Mouse (Mus musculus): ENCODE measurements around the gene Tmem8b.

The Tmem8b gene

DNA sequence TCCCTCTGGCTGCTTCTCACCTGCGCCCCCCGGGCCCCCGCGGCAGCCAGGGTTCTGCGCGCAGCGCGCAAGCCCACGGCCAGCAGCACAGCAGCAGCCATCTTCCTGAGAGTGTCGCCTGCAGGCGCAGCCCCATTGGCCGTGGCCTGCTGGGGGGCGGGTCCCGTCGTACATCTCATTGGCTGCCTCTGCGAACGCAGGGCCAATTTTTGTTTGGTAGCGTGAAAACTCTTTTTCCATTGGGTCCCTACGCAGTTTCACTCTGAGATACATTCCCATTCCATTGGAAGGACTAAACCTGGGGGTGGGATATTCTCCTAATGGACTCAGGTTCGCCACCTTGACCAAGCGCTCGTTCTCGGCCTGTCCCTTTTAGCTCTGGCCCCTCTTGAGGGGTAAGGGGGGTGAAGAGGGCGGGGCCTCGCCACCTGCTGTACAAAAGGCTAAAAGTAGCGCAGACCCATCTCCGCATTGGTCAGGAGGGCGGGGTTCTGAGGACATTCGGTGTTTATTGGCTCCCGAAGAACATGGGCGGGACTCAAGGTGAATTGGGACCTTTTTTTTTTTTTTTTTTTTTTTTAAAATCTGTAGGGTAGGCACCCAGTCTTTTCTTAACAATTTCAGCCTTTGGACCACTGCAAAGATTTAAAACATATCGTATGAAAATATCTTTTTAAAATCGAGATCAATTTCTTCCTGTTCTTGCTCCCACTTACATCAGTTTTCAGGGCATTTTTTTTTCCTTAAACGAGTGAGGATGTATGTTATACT, 12.2 kb upstream of the Tmem8b start, which contains the start of gene Hint2:
Gene Hint2 (minus strand): TSS at position 128 of the 771 bp plus-strand sequence.
- DNase-seq (ENCODE audit: low spot score in 2 of 2): peak; percentile 90 to 93

GRCm38 (mm10) chr4:43657146-43657545, 11.6 kb upstream of the Tmem8b start:
- no peak for DNase-seq (ENCODE audit: low spot score in 2 of 2)

DNA sequence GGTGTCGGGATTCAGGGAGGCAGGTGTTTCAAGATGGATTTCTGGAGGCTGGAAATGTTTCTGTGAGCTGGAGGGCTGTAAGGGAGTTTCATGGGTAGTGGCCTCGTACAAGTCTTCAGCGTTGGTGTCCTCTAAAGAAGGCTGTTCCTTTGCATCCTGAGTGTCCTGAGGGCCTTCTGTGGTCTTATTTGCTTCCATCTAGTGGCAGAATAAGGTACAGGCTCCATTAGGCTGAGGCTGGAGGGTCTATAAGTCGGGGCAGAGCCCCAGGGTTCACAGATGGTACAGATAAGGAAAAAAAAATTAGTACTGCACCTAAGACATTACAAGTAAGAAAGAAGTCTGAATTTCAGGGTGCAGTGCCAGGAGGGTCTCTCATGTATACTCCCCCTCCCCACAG, 2.4 kb upstream of the Tmem8b start:
- no peak for DNase-seq (ENCODE audit: low spot score in 2 of 2)

GRCm38 (mm10) chr4:43669428-43669794, 640 bp downstream of the Tmem8b start:
- no peak for DNase-seq (ENCODE audit: low spot score in 2 of 2)

- peak; percentile 28 to 82 for DNase-seq (ENCODE audit: low spot score in 2 of 2)
These were observed 3.3 kb downstream of the Tmem8b start for GRCm38 (mm10) chr4:43672070-43672469.

GRCm38 (mm10) chr4:43673703-43674102, 4.9 kb downstream of the Tmem8b start:
- DNase-seq (ENCODE audit: low spot score in 2 of 2): no peak

DNA sequence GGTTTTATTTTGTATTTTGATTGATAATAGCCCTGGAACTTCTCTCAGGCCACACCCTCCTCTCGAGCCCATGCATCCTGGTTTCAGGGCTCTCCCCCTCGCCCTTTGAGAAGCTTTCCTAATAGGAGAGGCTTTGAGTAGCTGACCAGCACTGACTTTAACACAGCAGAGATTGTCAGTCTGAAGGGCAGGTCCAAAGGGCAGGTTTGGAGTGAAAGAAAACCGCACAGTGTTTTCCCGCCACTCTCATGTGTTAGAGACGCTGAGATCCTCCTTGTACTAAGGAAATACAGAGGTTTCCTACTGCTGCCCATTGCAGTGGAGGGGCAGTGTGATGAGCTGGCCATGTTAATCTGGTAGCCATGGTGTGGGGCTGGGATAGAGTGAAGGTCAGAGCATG, 6.2 kb downstream of the Tmem8b start:
- no peak for DNase-seq (ENCODE audit: low spot score in 2 of 2)

DNA sequence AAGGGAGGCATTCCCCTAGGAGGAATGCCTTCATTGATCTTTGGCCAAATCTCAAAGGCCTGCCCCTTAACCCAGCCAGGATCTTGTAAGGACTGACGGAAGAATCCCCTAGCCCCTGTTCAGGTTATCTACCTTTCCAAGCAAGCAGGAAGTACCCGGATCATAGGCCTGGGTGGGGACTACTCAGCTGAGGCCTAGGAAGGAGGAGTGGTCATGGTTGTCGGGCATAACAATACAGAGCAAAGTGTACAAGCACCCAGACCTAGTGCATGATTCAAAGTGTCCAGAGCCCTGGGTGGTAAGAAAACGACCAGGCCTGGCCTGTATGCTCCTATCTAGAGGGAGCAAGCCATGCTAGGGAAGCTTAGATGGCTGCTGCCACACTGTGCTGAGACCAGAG, 6.8 kb downstream of the Tmem8b start:
- no peak for DNase-seq (ENCODE audit: low spot score in 2 of 2)

GRCm38 (mm10) chr4:43678541-43678940, 9.8 kb downstream of the Tmem8b start:
- DNase-seq (ENCODE audit: low spot score in 2 of 2): no peak

DNA sequence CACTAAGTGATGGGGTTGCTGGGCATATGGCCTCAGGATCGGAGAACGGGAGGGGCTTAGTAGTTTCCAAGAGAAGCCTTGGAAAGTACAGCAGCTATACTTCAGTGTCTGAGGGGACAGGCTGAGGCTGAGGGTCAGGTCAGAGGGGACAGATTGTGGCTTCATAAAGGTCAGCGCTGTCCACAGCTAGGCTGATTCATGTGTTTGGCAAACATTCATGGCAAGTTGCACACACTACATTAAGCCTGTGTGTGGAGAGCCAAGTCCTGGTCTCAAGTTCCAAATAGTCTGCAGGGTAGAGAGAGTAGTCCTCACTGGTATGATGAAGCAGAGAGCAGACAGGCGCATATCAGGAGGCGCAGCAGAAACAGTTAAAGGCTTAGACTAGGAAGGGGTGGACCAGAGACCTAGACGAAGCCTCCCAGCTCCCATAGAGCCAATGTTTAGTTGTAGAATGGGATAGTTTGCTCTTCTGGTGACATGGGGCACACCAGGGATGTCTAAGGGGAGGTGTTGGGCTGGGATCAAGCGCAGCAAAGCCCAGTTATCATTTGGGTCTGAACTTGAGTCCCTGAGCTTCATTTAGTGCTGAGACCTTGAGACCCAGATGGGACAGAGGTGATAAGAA, 10.8 kb downstream of the Tmem8b start:
- DNase-seq (ENCODE audit: low spot score in 2 of 2): no peak

DNA sequence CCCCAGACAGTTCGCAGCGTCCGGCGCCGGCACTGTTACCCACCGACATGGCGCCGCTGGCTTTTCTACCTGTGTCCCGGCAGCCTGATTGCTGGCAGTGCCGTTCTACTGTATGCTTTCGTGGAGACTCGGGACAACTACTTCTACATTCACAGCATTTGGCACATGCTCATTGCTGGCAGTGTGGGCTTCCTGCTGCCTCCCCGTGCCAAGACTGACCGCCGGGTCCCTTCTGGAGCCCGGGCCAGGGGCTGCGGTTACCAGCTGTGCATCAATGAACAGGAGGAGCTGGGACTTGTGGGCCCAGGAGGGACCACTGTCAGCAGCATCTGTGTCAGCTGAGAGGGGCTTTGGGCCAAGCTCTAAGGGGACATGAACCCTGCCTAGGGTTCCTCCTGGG, 21.2 kb downstream of the Tmem8b start:
- DNase-seq (ENCODE audit: low spot score in 2 of 2): no peak

DNA sequence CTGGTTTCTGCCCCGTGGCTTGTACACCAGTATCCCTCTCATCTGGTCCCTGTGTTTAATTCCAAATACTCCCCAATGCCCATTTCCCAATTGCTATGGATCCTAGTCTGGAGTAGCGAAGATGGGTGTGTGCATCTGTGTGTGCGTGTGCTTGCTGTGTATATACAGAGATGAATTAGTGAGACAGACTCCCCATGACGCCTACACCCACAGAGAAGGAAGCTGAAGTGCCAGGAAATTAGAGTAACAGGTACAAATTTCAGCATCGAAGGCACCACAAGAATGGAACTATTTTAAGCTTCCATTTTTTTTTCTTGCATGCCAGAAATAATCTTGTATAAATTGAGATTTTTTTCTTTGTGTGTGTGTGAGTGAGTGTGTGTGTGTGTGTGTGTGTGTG, 22.3 kb downstream of the Tmem8b start:
- no peak for DNase-seq (ENCODE audit: low spot score in 2 of 2)

DNA sequence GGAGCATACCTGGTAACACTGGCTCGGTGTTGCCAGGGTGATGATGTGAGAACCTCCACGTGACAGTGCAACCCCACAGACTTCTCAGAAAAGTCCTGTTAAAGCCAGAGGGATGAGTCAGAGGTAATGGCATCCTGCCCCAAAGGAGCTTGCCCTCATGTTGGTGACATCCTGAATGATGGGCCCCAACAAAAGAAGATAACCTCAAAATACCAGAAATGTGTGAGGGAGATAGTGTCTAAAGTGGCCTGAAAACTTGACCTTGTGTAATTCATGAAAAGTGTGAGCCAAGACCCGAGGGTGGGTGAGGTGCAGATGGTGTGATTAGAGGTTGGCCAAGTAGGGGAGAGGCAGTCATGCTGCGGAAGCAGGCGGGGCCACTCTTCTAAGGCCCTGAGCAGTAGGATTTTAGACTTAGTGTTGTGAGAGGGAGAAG, 25.1 kb downstream of the Tmem8b start:
- no peak for DNase-seq (ENCODE audit: low spot score in 2 of 2)

DNA sequence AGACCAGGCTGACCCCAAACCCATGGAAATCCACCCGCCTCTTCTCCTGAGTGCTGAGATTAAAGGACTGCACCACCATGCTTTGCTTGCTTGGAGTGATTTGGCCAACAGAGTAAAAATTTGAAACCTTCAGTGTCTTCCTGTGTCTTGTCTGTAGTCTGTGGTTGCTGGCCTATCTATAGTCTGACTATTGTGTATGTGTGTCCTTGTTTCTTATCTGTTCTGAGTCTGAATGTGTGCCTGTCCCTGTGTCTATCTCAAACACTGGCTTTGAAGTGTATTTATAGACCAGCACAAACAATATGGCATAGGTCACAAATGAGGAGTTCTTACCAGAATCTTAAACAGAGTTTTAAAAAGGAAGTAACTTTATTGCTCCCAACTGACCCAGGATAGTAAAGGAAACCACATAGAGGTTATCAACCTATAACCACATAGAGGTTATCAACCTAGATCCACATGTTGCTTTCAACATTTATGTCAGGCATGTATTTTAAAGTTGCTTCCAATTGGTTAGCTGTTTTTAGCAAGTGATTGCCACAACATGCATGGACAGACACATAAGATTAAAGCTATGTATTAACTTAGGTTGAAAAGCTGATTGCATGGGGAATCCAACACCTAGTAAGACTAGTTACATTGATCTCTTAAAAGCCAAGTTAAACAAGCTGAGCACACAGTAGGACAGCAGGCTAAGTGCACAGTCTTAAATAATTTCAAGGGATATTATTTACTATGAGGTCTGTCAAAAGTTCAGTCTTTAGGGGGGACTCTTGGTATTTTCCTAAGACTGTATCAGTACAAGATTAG, 25.9 kb downstream of the Tmem8b start:
- DNase-seq (ENCODE audit: low spot score in 2 of 2): no peak

DNA sequence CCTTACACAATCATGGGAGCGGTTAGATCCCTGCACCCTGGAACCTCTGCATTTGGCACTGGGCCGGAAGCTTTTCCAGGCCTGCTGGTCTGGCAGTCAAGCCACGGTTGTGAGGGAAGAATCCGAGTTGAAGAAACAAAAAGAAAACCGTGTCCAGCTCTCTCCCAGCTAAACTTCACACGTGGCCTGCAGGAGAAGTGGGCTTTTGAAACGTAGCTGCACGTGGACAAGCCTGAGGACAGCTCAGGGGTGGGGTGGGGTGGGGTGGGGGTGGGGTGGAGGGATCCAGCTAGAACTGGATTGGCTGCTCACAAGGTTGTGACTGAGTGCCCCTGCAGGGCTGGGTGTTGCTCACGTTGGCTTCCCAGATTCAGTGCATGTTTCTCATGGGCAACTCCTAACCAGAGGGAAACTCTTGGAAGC, 26.5 kb downstream of the Tmem8b start:
- no peak for DNase-seq (ENCODE audit: low spot score in 2 of 2)

- DNase-seq (ENCODE audit: low spot score in 2 of 2): no peak
These were observed 27.8 kb downstream of the Tmem8b start for GRCm38 (mm10) chr4:43696561-43696960.

GRCm38 (mm10) chr4:43700707-43701106, 31.9 kb downstream of the Tmem8b start, which contains the start of gene Olfr70:
Olfr70 (minus strand) TSS chr4:43700807.
- no peak for DNase-seq (ENCODE audit: low spot score in 2 of 2)

- no peak for DNase-seq (ENCODE audit: low spot score in 2 of 2)
These were observed 34.7 kb downstream of the Tmem8b start for GRCm38 (mm10) chr4:43703439-43703838.

- no peak for DNase-seq (ENCODE audit: low spot score in 2 of 2)
These were observed 35.1 kb downstream of the Tmem8b start for GRCm38 (mm10) chr4:43703851-43704250.

DNA sequence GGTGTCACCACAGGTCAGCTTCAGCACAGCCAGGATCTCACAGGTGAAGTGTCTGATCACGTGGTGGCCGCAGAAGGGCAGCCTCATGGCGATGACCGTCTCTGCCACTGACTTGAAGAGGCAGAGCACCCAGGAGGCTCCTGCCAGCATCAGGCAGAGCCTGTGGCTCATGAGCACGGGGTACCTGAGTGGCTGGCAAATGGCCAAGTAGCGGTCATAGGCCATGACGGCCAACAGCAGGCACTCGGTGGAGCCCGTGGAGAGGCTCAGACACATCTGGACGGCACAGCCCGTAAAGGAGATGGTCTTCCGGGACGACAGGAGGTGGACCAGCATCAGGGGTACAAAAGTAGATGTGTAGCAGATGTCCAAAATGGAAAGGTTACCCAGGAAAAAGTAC, 37.2 kb downstream of the Tmem8b start:
- no peak for DNase-seq (ENCODE audit: low spot score in 2 of 2)

DNA sequence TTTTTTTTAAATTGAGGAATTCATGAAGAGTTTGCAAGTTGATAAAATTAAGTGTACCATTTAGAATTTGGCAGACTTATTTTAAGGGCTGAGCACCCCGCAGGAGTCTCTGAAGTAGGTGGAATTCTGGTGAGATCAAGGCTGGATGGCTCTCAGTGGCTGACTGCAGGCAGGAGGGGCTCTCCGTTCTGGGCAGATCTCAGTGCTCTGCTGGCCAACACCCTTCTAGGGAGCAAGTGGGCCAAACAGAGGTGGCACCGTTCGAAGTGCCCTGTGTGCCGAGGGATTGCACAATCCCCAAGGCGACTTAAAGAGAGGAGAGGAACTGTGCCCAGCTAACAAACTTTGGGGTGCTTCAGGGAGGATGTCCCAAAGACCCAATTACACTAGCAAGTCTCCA, 41.1 kb downstream of the Tmem8b start, which contains the start of gene Olfr71:
Gene Olfr71 (minus strand): TSS at position 387 of the 400 bp plus-strand sequence.
- no peak for DNase-seq (ENCODE audit: low spot score in 2 of 2)

- DNase-seq (ENCODE audit: low spot score in 2 of 2): peak; percentile 27 to 78
These were observed 43.0 kb downstream of the Tmem8b start for GRCm38 (mm10) chr4:43711821-43712220.
